Comparison of ENCODE assay signal across 8 mouse cellular contexts in the genomic region with DNA sequence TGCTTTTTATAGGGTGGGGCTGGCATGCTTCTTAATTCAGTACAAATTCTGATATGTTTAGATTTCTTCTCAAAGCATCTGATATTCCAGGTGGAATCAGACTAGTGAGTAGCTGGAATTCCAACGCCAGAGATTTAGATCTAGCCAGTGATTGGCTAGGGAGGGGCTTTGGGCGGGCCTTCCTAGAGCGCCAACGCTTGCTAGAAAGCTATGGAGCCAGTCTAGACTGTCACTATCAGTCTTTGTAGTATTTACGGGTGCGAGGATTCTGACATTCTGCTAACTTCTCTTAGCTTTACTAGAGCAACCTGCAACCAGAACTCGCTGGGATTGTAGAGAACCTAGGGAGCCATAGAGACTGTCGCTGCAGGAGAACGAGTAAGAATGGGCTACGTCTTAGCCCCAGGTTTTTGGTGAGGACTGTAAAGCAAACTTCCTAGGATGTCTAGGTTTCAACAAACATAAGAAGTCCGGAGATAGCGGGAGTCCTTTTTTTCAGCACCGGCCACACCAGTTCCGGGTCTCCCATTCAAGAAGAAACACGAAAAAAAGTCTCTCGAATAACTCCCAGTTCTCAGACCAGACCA. TPM values are rescaled to one million over a fixed set of nuclear protein-coding genes. Genes with fewer than 3 reads are reported as not detected.
DNase-seq lines count a peak whose midpoint lies in the region; ATAC-seq and TF ChIP-seq lines count a peak whose summit lies in the region.

TSS of gene Pgr (plus strand) at position 218 of the 587 bp plus-strand sequence.

- peak within 1 kb of the TSS; percentile 60 for H3K4me2 ChIP-seq in heart, postnatal 0 days (ENCODE audit: low read depth, low read length)
- peak within 1 kb of the TSS; percentile 86 for H3K4me2 ChIP-seq in hindbrain, embryonic 16.5 days (ENCODE audit: low read length)
- peak within 1 kb of the TSS; percentile 98 for H3K4me2 ChIP-seq in midbrain, embryonic 13.5 days (replicated peaks)

- no peaks in the 10 kb centered on the region for H3K9me3 ChIP-seq in heart, postnatal 0 days (replicated peaks; ENCODE audit: control insufficient read depth, low read length)
- H3K9me3 ChIP-seq in hindbrain, embryonic 16.5 days (ENCODE audit: control insufficient read depth, low read length), result no peaks in the 10 kb centered on the region
- H3K9me3 ChIP-seq in midbrain, embryonic 13.5 days, result no peaks in the 10 kb centered on the region

- peaks cover 12% of the 10 kb centered on the region; the same call in 1 of the 2 replicates for H3K4me1 ChIP-seq in heart, postnatal 0 days (ENCODE audit: control insufficient read depth, insufficient read depth)
- peaks cover 15% of the 10 kb centered on the region for H3K4me1 ChIP-seq in hindbrain, embryonic 16.5 days (ENCODE audit: control insufficient read depth, insufficient read depth, low read depth, low read length)
- peaks cover 18% of the 10 kb centered on the region for H3K4me1 ChIP-seq in midbrain, embryonic 13.5 days (replicated peaks)

- H3K27me3 ChIP-seq in heart, postnatal 0 days (ENCODE audit: control insufficient read depth, insufficient read depth, low read length), result peaks cover 56% of the 10 kb centered on the region
- no peaks in the 10 kb centered on the region; the same call in 1 of the 2 replicates for H3K27me3 ChIP-seq in hindbrain, embryonic 16.5 days (replicated peaks; ENCODE audit: control insufficient read depth, insufficient read depth, low read length)
- H3K27me3 ChIP-seq in midbrain, embryonic 13.5 days, result peaks cover 50% of the 10 kb centered on the region

- no peak for DNase-seq in heart, postnatal 0 days (ENCODE audit: low spot score)
- no peak for DNase-seq in heart, adult 11 months
- peak; percentile 49 for DNase-seq in embryo, embryonic 10.5 days (ENCODE audit: low spot score)
- peak; percentile 30 to 47 for DNase-seq in left cerebral cortex, postnatal 14 days (ENCODE audit: low spot score in 2 of 2)
- DNase-seq in T-cell, adult 2 months (ENCODE audit: low spot score), result no peak
- DNase-seq in spleen, adult 12 weeks (ENCODE audit: low spot score), result no peak

- no peak for ATAC-seq in heart, postnatal 0 days (ENCODE audit: insufficient read depth, low read depth)
- ATAC-seq in hindbrain, embryonic 16.5 days, result peak; percentile 40; the same call in 1 of the 2 replicates
- no peak for ATAC-seq in midbrain, embryonic 13.5 days

- intact Hi-C loops in left cerebral cortex, postnatal 14 days (cut with DNase I), result loop anchor here (10.0 kb wide), 1 partner anchor 195 kb away; no protein-coding TSS in a partner anchor

- no peak for TF ChIP-seq CTCF in heart, postnatal 0 days (IDR thresholded peaks at IDR 0.05; ENCODE audit: low read depth)

- WGBS in heart, postnatal 0 days, result under 1% methylated on average over 16 of the region's 16 CpGs
- WGBS in hindbrain, embryonic 16.5 days, result under 1% methylated on average over 16 of the region's 16 CpGs
- WGBS in midbrain, embryonic 13.5 days, result under 1% methylated on average over 16 of the region's 16 CpGs

- no peak for TF ChIP-seq EP300 in heart, postnatal 0 days (IDR thresholded peaks at IDR 0.05; ENCODE audit: low read depth)

- H3K4me3 ChIP-seq in heart, postnatal 0 days (ENCODE audit: low read depth, low read length), result peak within 1 kb of the TSS; percentile 41
- H3K4me3 ChIP-seq in hindbrain, embryonic 16.5 days (ENCODE audit: low read length), result peak within 1 kb of the TSS; percentile 69
- H3K4me3 ChIP-seq in midbrain, embryonic 13.5 days (replicated peaks), result peak within 1 kb of the TSS; percentile 67

- no peak within 1 kb of the TSS for H3K27ac ChIP-seq in heart, postnatal 0 days (ENCODE audit: low read depth)
- H3K27ac ChIP-seq in hindbrain, embryonic 16.5 days (ENCODE audit: low read depth, low read length), result no peak within 1 kb of the TSS
- no peak within 1 kb of the TSS for H3K27ac ChIP-seq in midbrain, embryonic 13.5 days

- H3K9ac ChIP-seq in heart, postnatal 0 days (replicated peaks; ENCODE audit: low read depth, low read length), result no peak within 1 kb of the TSS
- H3K9ac ChIP-seq in hindbrain, embryonic 16.5 days (ENCODE audit: low read depth, low read length), result peak within 1 kb of the TSS; percentile 86
- H3K9ac ChIP-seq in midbrain, embryonic 13.5 days (replicated peaks), result peak within 1 kb of the TSS; percentile 77

- H3K36me3 ChIP-seq in heart, postnatal 0 days (replicated peaks; ENCODE audit: control insufficient read depth, insufficient read depth, low read length), result no peaks in the 10 kb centered on the region
- no peaks in the 10 kb centered on the region for H3K36me3 ChIP-seq in hindbrain, embryonic 16.5 days (ENCODE audit: control insufficient read depth, insufficient read depth, low read length)
- H3K36me3 ChIP-seq in midbrain, embryonic 13.5 days, result no peaks in the 10 kb centered on the region

RNA-seq across cellular contexts. Expression of gene Pgr, which starts in this region (rescaled TPM):
- total RNA-seq in heart, postnatal 0 days (2014; rRNA removed; ENCODE audit: low replicate concordance), result not detected in 2 replicates
- polyA plus RNA-seq in heart, postnatal 0 days (2015; fragmentation: Nextera tagmentation; extraction: Ambion mirVana), result 0.01 and 0.04 TPM in 2 replicates
- polyA plus RNA-seq in hindbrain, embryonic 16.5 days (2015; fragmentation: Nextera tagmentation; extraction: Ambion mirVana), result 4.2 TPM in 2 replicates
- 10 to 100 TPM; 14.8 to 16.3 TPM for total RNA-seq in left cerebral cortex, postnatal 14 days (2021)
- 0.78 and 1.2 TPM in 2 replicates for polyA plus RNA-seq in midbrain, embryonic 13.5 days (2015; fragmentation: Nextera tagmentation; extraction: Ambion mirVana)

Comparison
In these comparisons a context has a peak if more than half of its experiments do, and no peak if none do; other contexts are left out.
1. RNA of gene Pgr (total RNA-seq): 14.8 to 16.3 TPM in left cerebral cortex, postnatal 14 days; not detected in heart, postnatal 0 days; every median in the first group is over 10 times any median in the second.
2. DNase-seq: peak in embryo, embryonic 10.5 days (single experiment) and left cerebral cortex, postnatal 14 days (2 of 2); none in heart, postnatal 0 days (single experiment), heart, adult 11 months (single experiment), T-cell, adult 2 months (single experiment) and spleen, adult 12 weeks (single experiment).
3. Peak in every context shown above with its lines, with median percentiles within 50 percentile points of each other: H3K4me2 ChIP-seq and H3K4me3 ChIP-seq.